Mouse (Mus musculus) neural tube, embryonic 12.5 days (tissue): ENCODE results near the gene Grin2b. TPM values are rescaled to one million over a fixed set of nuclear protein-coding genes. Genes with fewer than 3 reads are reported as not detected.
"Not testable (repeated sequence)": the region's sequence is repeated elsewhere in the genome, so short reads cannot be mapped to it uniquely, and the experiment has no call there.

ENCODE experiments used
- ATAC-seq: fragments of 200-750 bp; cut with Nextera tagmentation; 2 replicates; pipeline ENCODE4 v1.8.0; 2017; ENCODE audit warnings: low read depth, mild to moderate bottlenecking, moderate TSS enrichment, moderate library complexity; ENCODE audit not compliant: low FRiP score
- H3K27ac ChIP-seq: fragments of 300-500 bp; sonication (generic); 2 replicates; pipeline ENCODE4 v1.5.1; 2016
- H3K27me3 ChIP-seq: fragments of 300-500 bp; sonication (generic); replicated peaks from 2 replicates; pipeline ENCODE4 v1.6.1; 2016; ENCODE audit warnings: mild to moderate bottlenecking
- H3K36me3 ChIP-seq: fragments of 300-500 bp; sonication (generic); 2 replicates; pipeline ENCODE4 v1.6.1; 2016; ENCODE audit warnings: mild to moderate bottlenecking
- H3K4me1 ChIP-seq: fragments of 300-500 bp; sonication (generic); 2 replicates; pipeline ENCODE4 v1.6.1; 2016
- H3K4me2 ChIP-seq: fragments of 300-500 bp; sonication (generic); replicated peaks from 2 replicates; pipeline ENCODE4 v1.6.1; 2016; ENCODE audit warnings: mild to moderate bottlenecking
- H3K4me3 ChIP-seq: fragments of 300-500 bp; sonication (generic); 2 replicates; pipeline ENCODE4 v1.5.1; 2016
- H3K9ac ChIP-seq: fragments of 300-500 bp; sonication (generic); 2 replicates; pipeline ENCODE4 v1.6.1; 2016; ENCODE audit warnings: mild to moderate bottlenecking
- H3K9me3 ChIP-seq: fragments of 300-500 bp; sonication (generic); 2 replicates; pipeline ENCODE4 v1.6.1; 2016; ENCODE audit warnings: mild to moderate bottlenecking
- WGBS: fragments of 180-500 bp; shearing (Covaris S2); methylation state at CpG from one replicate; pipeline ENCODE4 v1.1.7; 2016; 5-methylcytosine and 5-hydroxymethylcytosine counted together
- polyA plus RNA-seq: library from polyadenylated mRNA; unstranded; fragments of >200 nt; fragmentation: Nextera tagmentation; extraction: Ambion mirVana; gene quantifications from 2 replicates; pipeline ENCODE4 v1.2.1, GENCODE M21; 2016

Gene Grin2b
- polyA plus RNA-seq, 1 experiment from 2014 or later = 15.4 TPM

DNA sequence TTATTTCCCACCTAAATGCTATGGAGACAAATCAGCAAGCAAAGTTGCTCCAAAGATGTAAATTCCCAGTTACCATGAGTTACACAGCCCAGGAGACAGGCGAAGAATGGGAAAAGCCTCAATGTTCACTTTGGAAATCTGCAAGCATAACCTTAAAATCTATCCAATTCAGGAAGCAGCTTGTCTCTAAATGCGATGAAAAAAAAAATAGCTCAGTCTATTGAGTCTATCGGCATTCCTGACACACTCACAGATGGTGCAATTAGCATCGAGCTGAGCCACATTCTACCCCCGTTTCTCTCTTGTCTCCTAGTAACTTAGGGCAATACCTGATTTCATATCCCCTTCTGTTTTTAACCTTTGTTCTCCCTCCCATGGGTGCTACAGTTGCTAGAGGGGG is 309.3 kb downstream of the Grin2b start:
- H3K9me3 ChIP-seq = no peaks in the 10 kb centered on the region
- no peak overlapping the region for H3K4me3 ChIP-seq
- no peak overlapping the region for H3K9ac ChIP-seq
- WGBS = 71% methylated on average over 5 of the region's 5 CpGs
- no peak overlapping the region for H3K27ac ChIP-seq
- no peak overlapping the region for H3K4me2 ChIP-seq
- no peaks in the 10 kb centered on the region for H3K36me3 ChIP-seq
- H3K27me3 ChIP-seq = no peaks in the 10 kb centered on the region
- H3K4me1 ChIP-seq = no peaks in the 10 kb centered on the region
- no peak for ATAC-seq

DNA sequence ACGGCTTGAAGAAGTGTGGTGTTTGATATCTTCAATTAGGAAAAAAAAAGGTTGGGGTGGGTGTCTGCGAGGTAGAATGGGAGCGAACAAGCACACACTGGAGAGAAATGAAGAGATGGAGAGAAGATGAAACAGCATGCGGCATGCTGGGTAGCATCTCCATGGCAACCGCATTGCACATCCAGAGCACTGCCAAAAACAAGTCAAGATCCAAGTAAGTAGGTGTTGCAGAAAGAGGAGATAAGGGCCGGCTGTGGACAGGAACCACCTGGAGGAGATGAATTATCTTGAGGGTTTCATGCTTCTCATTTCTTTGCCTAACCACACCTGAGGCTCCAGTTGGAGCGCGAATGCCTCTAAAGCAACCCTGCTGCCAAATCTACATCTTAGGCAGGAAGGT is 313.8 kb downstream of the Grin2b start:
- Histone ChIP-seq H3K4me3 (no peak overlapping the region), H3K27ac (no peak overlapping the region), H3K4me1 (no peaks in the 10 kb centered on the region), H3K9me3 (no peaks in the 10 kb centered on the region), H3K27me3 (no peaks in the 10 kb centered on the region), H3K4me2 (no peak overlapping the region), H3K9ac (no peak overlapping the region), H3K36me3 (no peaks in the 10 kb centered on the region)
- WGBS = 73% methylated on average over 8 of the region's 8 CpGs
- ATAC-seq = no peak

DNA sequence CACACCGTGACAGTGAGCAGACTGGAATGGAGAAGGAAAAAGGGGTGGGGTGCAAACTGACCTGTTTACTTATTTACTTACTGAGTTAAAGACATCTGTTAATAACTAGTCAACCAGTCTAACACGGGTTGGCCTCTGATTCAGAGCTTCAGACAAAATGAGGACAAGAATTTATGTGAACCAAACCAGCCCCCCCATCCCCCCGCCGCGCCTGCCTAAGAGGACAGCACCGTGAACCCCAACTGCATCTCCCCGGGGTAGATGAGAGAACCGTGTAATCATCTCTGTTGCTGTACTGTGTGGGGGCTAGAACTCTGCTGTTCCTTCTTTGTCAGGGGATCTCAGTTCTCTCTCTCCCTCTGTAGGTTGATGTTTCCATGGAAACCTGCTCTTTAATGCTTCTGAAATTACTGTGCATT is 319.1 kb downstream of the Grin2b start:
- Histone ChIP-seq H3K9me3 (no peaks in the 10 kb centered on the region), H3K4me2 (no peak overlapping the region; the same call in 1 of the 2 replicates), H3K4me1 (peaks cover 7% of the 10 kb centered on the region; the same call in 1 of the 2 replicates), H3K27me3 (no peaks in the 10 kb centered on the region), H3K9ac (no peak overlapping the region), H3K27ac (no peak overlapping the region), H3K4me3 (no peak overlapping the region), H3K36me3 (no peaks in the 10 kb centered on the region)
- ATAC-seq = no peak
- 42% methylated on average over 8 of the region's 8 CpGs for WGBS

DNA sequence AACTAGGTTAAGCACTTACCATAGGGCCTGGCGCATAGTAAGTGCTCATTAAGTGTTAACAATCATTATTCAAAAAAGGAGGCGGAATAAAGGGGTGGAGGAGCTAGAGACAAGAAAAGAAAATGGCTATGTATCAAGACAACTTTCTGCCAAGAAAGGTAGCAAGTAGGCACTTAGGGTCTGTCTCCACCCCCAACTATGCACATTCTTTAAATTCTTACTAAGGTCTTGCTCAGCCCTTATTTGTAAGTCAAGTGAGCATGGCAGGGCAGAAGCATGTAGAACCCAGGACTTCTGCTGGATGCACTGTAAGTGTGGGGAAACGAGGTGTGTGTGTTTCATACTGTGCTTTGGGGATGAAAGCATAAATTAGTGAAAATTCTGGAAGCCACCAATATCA is 329.6 kb downstream of the Grin2b start:
- H3K4me2 ChIP-seq = no peak overlapping the region
- no peak overlapping the region for H3K9ac ChIP-seq
- ATAC-seq = no peak
- no peak overlapping the region for H3K4me3 ChIP-seq
- no peaks in the 10 kb centered on the region for H3K9me3 ChIP-seq
- H3K27me3 ChIP-seq = no peaks in the 10 kb centered on the region
- H3K36me3 ChIP-seq = no peaks in the 10 kb centered on the region
- no peaks in the 10 kb centered on the region for H3K4me1 ChIP-seq
- 80% methylated on average over 3 of the region's 3 CpGs for WGBS
- no peak overlapping the region for H3K27ac ChIP-seq

DNA sequence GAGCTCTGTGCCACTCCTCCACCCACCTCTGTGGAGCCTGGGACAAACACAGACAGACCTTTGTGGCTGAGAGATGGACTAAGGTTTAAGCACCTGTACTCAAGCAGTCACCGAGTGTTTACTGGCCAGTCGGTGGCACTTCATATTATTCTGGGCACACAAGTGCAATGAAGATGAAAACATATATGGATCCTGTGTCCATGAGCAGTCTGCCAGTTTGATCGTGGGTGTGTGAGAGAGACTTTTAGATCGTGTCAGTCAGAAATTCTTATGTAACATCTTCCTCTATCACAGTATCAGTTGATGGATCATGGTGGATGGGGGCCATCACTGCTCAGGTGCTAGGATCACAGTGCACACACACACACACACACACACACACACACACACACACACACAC is 337.0 kb downstream of the Grin2b start:
- Histone ChIP-seq H3K36me3 (no peaks in the 10 kb centered on the region), H3K27me3 (no peaks in the 10 kb centered on the region), H3K9me3 (no peaks in the 10 kb centered on the region), H3K4me1 (no peaks in the 10 kb centered on the region), H3K4me2 (no peak overlapping the region), H3K9ac (no peak overlapping the region), H3K27ac (no peak overlapping the region), H3K4me3 (no peak overlapping the region)
- ATAC-seq = no peak
- 91% methylated on average over 4 of the region's 4 CpGs for WGBS

DNA sequence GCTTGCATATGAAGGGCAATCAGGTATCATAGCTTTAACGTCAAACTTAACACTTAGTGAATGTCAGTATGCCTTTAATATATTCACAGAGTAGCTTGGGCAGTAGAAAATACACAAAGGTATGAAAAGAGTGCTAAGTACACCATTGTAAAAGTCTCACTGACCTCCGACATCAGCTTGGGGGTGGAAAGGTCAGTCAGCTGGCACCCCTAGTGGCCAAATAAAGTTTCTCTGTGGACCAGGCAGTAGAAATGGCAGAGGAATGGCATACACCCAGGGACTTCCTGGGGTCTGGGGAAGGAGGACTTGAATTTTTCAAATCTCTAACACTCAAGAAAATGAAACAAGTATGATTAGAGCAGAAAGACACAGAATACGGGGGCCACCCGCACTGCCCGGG is 339.8 kb downstream of the Grin2b start:
- Histone ChIP-seq H3K36me3 (no peaks in the 10 kb centered on the region), H3K4me3 (no peak overlapping the region), H3K27me3 (no peaks in the 10 kb centered on the region), H3K27ac (no peak overlapping the region), H3K4me1 (no peaks in the 10 kb centered on the region), H3K9ac (no peak overlapping the region), H3K4me2 (no peak overlapping the region), H3K9me3 (no peaks in the 10 kb centered on the region)
- 75% methylated on average over 5 of the region's 5 CpGs for WGBS
- ATAC-seq = no peak

DNA sequence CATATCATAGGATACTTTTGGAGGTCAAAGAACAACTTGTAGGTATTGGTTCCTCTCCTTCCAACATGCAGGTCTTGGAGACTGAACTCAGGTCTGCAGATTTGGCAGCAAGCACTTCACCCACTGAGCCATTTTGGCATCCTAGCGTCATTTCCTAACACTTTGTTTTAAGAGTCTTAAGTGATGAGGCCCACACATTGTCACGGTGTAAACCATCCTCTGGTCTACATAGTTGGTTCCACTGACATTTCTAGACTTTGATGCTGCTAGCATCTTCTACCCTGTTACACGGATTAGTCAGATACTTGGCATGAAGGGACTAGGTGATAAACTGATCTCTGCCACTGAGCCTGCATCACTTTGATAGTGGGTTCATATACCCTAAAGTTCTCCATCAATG is 341.3 kb downstream of the Grin2b start:
- Histone ChIP-seq H3K27ac (no peak overlapping the region), H3K9ac (no peak overlapping the region), H3K9me3 (no peaks in the 10 kb centered on the region), H3K4me3 (no peak overlapping the region), H3K36me3 (no peaks in the 10 kb centered on the region), H3K27me3 (no peaks in the 10 kb centered on the region), H3K4me1 (no peaks in the 10 kb centered on the region), H3K4me2 (no peak overlapping the region)
- WGBS = 87% methylated on average over 3 of the region's 3 CpGs
- no peak for ATAC-seq

DNA sequence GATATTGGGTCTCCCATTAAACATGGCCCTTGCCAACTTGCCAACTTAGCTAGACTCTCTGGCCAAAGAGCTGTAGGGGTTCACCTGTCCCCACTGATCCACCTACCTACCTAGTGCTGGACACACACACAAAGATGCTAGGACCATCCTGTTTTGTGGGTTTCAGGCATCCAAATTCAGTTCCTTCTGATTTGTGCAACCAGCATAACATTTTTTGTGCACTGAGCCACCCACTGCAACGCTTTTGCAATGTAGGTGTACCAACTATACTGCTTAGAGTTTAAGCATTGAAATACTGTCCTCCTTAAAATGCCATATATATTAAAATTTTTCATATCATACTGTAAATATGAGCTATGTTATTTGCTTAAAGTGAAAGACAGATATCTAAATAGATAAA is 342.3 kb downstream of the Grin2b start:
- no peaks in the 10 kb centered on the region for H3K4me1 ChIP-seq
- no peak overlapping the region for H3K27ac ChIP-seq
- H3K36me3 ChIP-seq = no peaks in the 10 kb centered on the region
- H3K4me2 ChIP-seq = no peak overlapping the region
- H3K4me3 ChIP-seq = no peak overlapping the region
- 88% methylated on average over 1 of the region's 1 CpGs for WGBS
- no peak overlapping the region for H3K9ac ChIP-seq
- no peaks in the 10 kb centered on the region for H3K9me3 ChIP-seq
- ATAC-seq = no peak
- no peaks in the 10 kb centered on the region for H3K27me3 ChIP-seq

DNA sequence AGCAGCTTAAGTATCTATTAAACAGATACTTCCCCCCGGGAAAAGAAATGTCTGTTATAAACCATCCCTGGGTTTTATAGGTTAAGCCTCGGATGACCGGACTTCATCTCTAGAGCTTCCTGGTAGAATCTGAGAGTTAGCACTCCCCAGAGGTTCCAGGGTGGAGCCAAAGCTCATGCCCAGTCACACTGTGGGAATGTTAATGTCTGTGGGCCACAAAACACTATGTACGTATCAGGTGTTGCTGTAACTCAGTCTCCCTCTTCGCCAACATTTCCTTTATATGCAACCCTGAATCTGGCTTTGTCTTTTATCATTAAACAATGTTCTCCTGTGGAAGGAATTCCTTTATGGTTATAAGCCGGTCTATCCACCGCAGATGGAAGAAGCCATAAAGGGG is 343.9 kb downstream of the Grin2b start:
- Histone ChIP-seq H3K4me2 (no peak overlapping the region), H3K9me3 (no peaks in the 10 kb centered on the region), H3K27me3 (no peaks in the 10 kb centered on the region), H3K4me3 (no peak overlapping the region), H3K36me3 (no peaks in the 10 kb centered on the region), H3K4me1 (no peaks in the 10 kb centered on the region), H3K9ac (no peak overlapping the region), H3K27ac (no peak overlapping the region)
- ATAC-seq = no peak
- WGBS = 73% methylated on average over 7 of the region's 7 CpGs

DNA sequence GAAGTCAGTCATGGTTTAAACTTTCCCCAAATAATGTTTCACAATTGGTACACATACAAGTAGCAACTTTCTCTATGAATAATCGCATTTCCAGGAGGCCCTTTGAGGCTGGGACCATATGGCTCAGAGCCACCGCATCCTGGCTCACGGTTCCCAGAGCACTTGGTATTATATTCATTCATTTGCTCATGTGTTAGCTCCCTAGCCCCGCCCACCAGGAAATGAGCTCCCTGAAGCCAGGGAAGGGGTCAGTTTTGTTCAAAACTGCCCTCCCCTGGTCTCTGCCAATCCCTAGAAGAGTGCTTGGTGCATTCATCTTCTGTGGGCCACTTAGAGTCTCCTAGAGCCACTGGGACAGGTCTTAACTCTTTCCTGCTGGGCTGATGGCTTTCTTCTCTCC is 344.3 kb downstream of the Grin2b start:
- WGBS = 64% methylated on average over 4 of the region's 4 CpGs
- no peaks in the 10 kb centered on the region for H3K27me3 ChIP-seq
- no peaks in the 10 kb centered on the region for H3K4me1 ChIP-seq
- no peak overlapping the region for H3K27ac ChIP-seq
- no peak overlapping the region for H3K9ac ChIP-seq
- ATAC-seq = no peak
- H3K9me3 ChIP-seq = no peaks in the 10 kb centered on the region
- no peaks in the 10 kb centered on the region for H3K36me3 ChIP-seq
- no peak overlapping the region for H3K4me3 ChIP-seq
- H3K4me2 ChIP-seq = no peak overlapping the region

DNA sequence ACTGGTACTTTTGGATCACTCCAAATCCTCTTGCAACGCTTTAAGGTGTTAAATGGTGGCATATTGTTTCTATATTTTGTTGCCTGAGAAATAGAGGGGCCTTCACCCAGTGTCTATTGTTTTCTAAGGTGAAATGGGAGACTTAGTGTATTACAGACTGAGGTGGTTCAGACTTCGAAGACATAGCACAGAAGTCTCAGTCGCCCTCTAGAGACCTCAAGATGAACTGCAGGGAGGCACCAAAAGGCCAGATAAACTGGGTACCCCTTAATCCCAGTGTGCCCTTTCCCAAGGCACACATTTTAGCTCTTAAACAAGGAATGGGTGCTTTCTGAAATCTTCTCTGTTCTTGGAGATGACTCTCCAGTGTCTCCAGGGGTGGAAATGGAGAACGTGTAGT is 345.4 kb downstream of the Grin2b start:
- WGBS = 22% methylated on average over 4 of the region's 4 CpGs
- H3K27me3 ChIP-seq = no peaks in the 10 kb centered on the region
- no peaks in the 10 kb centered on the region for H3K9me3 ChIP-seq
- no peak overlapping the region for H3K27ac ChIP-seq
- H3K4me3 ChIP-seq = no peak overlapping the region
- no peaks in the 10 kb centered on the region for H3K36me3 ChIP-seq
- no peak overlapping the region for H3K9ac ChIP-seq
- no peaks in the 10 kb centered on the region for H3K4me1 ChIP-seq
- no peak overlapping the region for H3K4me2 ChIP-seq
- no peak for ATAC-seq

DNA sequence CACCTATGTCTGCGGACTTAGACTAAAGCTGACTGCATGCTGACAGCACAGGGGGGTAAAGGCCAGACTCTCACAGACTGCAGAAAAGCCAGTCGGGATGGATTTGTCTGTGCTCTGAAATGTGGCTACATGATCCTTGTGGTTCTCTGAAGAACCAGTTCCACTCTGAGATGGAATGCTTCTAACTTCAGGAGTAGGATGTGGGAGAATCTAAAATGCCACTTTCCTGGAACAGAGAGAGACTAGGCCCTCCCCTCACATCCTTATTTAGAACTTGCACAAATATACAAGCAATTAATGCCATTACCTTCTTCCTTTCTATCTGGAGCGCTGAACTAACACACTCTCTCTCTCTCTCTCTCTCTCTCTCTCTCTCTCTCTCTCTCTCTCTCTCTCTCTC is 346.0 kb downstream of the Grin2b start:
- no peaks in the 10 kb centered on the region for H3K36me3 ChIP-seq
- no peak for ATAC-seq
- H3K27me3 ChIP-seq = no peaks in the 10 kb centered on the region
- no peak overlapping the region for H3K4me3 ChIP-seq
- no peaks in the 10 kb centered on the region for H3K9me3 ChIP-seq
- H3K27ac ChIP-seq = no peak overlapping the region
- WGBS = 88% methylated on average over 3 of the region's 3 CpGs
- H3K4me1 ChIP-seq = no peaks in the 10 kb centered on the region
- H3K9ac ChIP-seq = no peak overlapping the region
- no peak overlapping the region for H3K4me2 ChIP-seq

DNA sequence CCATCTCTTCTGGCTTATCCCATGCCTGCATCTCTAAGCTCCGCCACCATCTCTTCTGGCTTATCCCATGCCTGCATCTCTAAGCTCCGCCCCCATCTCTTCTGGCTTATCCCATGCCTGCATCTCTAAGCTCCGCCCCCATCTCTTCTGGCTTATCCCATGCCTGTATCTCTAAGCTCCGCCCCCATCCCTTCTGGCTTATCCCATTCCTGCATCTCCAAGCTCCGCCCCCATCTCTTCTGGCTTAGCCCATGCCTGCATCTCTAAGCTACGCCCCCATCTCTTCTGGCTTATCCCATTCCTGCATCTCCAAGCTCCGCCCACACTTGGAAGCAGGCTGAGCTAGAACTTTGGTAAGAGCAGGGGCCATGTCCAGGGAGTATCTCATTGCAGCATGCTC is 346.5 kb downstream of the Grin2b start:
- not testable (repeated sequence) for H3K36me3 ChIP-seq, H3K9ac ChIP-seq, H3K4me1 ChIP-seq, H3K27ac ChIP-seq, ATAC-seq, H3K27me3 ChIP-seq, H3K4me2 ChIP-seq, H3K4me3 ChIP-seq, H3K9me3 ChIP-seq
- 97% methylated on average over 7 of the region's 7 CpGs for WGBS

DNA sequence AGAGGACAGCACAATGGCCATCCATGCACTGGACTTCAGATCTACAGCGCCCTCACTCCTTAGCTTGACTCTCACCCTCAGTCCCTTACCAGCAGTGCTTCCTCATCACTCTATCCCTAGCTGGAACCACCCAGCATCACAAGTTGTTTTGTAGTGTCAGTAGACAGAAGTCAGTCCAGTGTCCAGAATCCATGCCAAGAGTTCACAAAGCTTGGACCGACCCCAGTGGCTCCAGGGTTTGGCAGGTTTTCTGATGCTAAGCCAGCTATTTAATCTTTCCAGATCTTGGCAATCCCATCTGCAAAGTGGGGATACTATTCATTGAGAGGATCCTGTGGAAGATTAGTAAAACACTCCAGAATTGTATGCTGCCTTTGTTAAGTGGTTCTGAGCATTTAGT is 355.9 kb downstream of the Grin2b start:
- no peaks in the 10 kb centered on the region for H3K27me3 ChIP-seq
- no peak for ATAC-seq
- no peak overlapping the region for H3K27ac ChIP-seq
- no peak overlapping the region for H3K4me2 ChIP-seq
- H3K36me3 ChIP-seq = no peaks in the 10 kb centered on the region
- H3K9me3 ChIP-seq = no peaks in the 10 kb centered on the region
- no peak overlapping the region for H3K9ac ChIP-seq
- H3K4me1 ChIP-seq = no peaks in the 10 kb centered on the region
- 96% methylated on average over 2 of the region's 2 CpGs for WGBS
- no peak overlapping the region for H3K4me3 ChIP-seq
